Mouse (Mus musculus): ENCODE measurements around the gene Plcb4.
"Not testable (repeated sequence)": the region's sequence is repeated elsewhere in the genome, so short reads cannot be mapped to it uniquely, and the experiment has no call there.

Gene Plcb4

GRCm38 (mm10) chr2:135712331-135712730 is 53.5 kb downstream of the Plcb4 start:
- DNase-seq (ENCODE audit: low read depth in 2 of 2, low spot score in 2 of 2) = no peak

GRCm38 (mm10) chr2:135712921-135713320 is 54.1 kb downstream of the Plcb4 start:
- DNase-seq (ENCODE audit: low read depth in 2 of 2, low spot score in 2 of 2) = no peak

- DNase-seq (ENCODE audit: low read depth in 2 of 2, low spot score in 2 of 2) = no peak
These were observed 57.4 kb downstream of the Plcb4 start for GRCm38 (mm10) chr2:135716180-135716579.

GRCm38 (mm10) chr2:135717232-135718134 is 58.7 kb downstream of the Plcb4 start:
- no peak for DNase-seq (ENCODE audit: low read depth in 2 of 2, low spot score in 2 of 2)

GRCm38 (mm10) chr2:135722109-135722508 is 63.3 kb downstream of the Plcb4 start:
- no peak for DNase-seq (ENCODE audit: low read depth in 2 of 2, low spot score in 2 of 2)

GRCm38 (mm10) chr2:135723387-135723786 is 64.6 kb downstream of the Plcb4 start:
- no peak for DNase-seq (ENCODE audit: low read depth in 2 of 2, low spot score in 2 of 2)

GRCm38 (mm10) chr2:135724489-135724888 is 65.7 kb downstream of the Plcb4 start:
- no peak for DNase-seq (ENCODE audit: low read depth in 2 of 2, low spot score in 2 of 2)

GRCm38 (mm10) chr2:135725362-135725761 is 66.6 kb downstream of the Plcb4 start:
- DNase-seq (ENCODE audit: low read depth in 2 of 2, low spot score in 2 of 2) = no peak

- no peak for DNase-seq (ENCODE audit: low read depth in 2 of 2, low spot score in 2 of 2)
These were observed 68.3 kb downstream of the Plcb4 start for GRCm38 (mm10) chr2:135727088-135727487.

GRCm38 (mm10) chr2:135727925-135728324 is 69.1 kb downstream of the Plcb4 start:
- no peak for DNase-seq (ENCODE audit: low read depth in 2 of 2, low spot score in 2 of 2)

- DNase-seq (ENCODE audit: low read depth in 2 of 2, low spot score in 2 of 2) = no peak
These were observed 72.8 kb downstream of the Plcb4 start for GRCm38 (mm10) chr2:135731591-135731990.

- no peak for DNase-seq (ENCODE audit: low read depth in 2 of 2, low spot score in 2 of 2)
These were observed 73.8 kb downstream of the Plcb4 start for GRCm38 (mm10) chr2:135732651-135733050.

GRCm38 (mm10) chr2:135733926-135734510 is 75.2 kb downstream of the Plcb4 start:
- no peak for DNase-seq (ENCODE audit: low read depth in 2 of 2, low spot score in 2 of 2)

GRCm38 (mm10) chr2:135737506-135737905 is 78.7 kb downstream of the Plcb4 start:
- no peak for DNase-seq (ENCODE audit: low read depth in 2 of 2, low spot score in 2 of 2)

GRCm38 (mm10) chr2:135738022-135738780 is 79.4 kb downstream of the Plcb4 start:
- DNase-seq (ENCODE audit: low read depth in 2 of 2, low spot score in 2 of 2) = not testable (repeated sequence)

GRCm38 (mm10) chr2:135738950-135739349 is 80.1 kb downstream of the Plcb4 start:
- no peak for DNase-seq (ENCODE audit: low read depth in 2 of 2, low spot score in 2 of 2)

GRCm38 (mm10) chr2:135742954-135743700 is 84.3 kb downstream of the Plcb4 start:
- DNase-seq (ENCODE audit: low read depth in 2 of 2, low spot score in 2 of 2) = no peak

GRCm38 (mm10) chr2:135744711-135745110 is 85.9 kb downstream of the Plcb4 start:
- no peak for DNase-seq (ENCODE audit: low read depth in 2 of 2, low spot score in 2 of 2)

GRCm38 (mm10) chr2:135745126-135745525 is 86.3 kb downstream of the Plcb4 start:
- DNase-seq (ENCODE audit: low read depth in 2 of 2, low spot score in 2 of 2) = no peak

GRCm38 (mm10) chr2:135748441-135748840 is 89.6 kb downstream of the Plcb4 start:
- no peak for DNase-seq (ENCODE audit: low read depth in 2 of 2, low spot score in 2 of 2)

GRCm38 (mm10) chr2:135749606-135750005 is 90.8 kb downstream of the Plcb4 start:
- no peak for DNase-seq (ENCODE audit: low read depth in 2 of 2, low spot score in 2 of 2)
